Mouse (Mus musculus): ENCODE measurements around the gene Ano8. TPM values are rescaled to one million over a fixed set of nuclear protein-coding genes. Genes with fewer than 3 reads are reported as not detected.

Ano8 gene
- 1.2 TPM for polyA plus RNA-seq (2014; fragmentation: Illumina TruSeq; extraction: RNeasy Lipid Tissue Mini Kit (QIAGEN cat#74804); ENCODE audit: low replicate concordance)

DNA sequence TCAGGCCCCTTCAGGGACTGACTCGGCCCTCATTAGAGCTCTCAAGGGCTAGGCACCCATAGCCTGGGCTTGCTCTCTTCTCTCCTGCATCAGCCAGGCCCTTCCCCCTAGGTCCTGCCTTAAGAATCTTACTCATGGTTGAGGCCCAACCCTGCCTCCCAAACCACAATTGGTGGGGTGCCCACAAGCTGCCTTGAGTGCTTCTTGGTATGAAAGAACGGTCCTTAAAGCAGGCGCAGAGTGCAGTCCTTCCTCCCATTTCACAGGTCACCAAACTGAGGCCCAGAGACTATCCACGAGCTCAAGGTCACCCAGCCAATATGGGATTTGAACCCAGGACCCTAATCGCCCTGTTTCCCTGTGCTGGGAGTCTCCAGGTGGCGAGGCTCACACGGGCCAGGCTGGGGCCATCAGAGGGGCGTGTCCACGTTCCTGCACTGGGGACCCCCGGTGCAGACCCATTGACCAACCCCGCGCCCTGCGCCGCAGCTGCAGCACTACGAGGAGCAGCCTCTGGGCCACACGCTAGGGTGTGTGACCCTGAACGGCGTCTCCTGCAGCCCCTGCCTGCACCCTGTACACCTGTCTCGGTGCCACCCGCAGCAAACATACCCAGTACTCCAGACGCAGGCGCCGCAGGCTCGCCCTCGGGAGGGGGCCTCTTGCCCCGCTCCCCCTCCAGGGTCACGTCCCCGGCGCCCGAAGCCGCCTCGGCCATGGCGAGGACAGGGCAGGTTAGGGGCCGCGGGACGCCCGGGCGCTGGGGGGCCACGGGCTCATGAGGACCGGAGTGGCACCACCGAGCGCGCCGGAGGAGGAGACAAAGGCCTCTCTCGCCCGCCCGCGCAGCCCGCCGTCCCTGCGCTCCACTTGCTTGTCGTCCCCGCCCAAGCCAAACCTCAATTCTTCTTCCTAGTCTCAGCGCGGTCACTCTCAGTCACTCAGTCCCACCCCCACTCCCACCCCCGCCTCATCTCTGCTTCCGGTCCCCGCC is at the start of gene Ano8:
TSS of gene Ano8 (minus strand) at position 822 of the 994 bp plus-strand sequence.

DNA sequence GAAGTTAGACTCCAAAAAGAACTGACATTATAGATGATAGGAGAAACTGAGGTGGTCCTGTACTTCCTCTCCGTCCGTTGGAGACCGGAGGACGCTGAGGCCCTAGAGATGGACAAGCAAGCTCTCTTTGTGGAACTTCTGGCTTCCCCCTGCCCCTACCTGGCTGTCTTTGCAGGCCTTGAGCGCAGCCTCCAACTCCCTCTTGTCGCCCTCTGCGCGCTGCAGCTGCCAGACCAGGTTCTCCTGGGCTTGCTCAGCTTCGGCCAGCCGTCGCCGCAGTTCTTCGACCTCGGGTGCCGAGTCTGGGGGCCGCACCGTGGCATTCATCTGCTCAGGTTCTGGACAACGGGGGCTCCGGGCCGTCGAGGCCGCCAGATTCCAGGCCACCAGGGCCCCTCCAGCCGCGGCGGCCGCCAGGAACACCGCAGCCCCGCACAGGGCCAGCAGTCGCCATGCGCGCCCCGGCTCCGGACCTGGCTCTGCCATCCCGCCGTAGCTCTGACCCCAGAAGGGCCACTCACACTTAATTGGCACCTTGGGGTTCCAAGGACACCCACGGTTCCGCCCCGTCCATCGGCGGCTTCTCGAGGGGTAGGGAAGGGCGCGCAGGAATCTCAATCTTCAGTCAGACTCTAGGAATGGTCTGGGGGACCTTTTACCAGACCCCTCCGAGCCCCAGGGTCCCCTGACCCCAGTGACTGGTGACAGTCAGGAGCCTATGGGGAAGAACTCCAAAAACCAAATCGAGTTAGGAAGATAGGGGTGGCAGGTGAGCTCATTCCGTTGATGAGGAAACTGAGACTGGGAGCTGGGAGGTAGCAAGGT is 39.7 kb upstream of the Ano8 start, which contains the start of gene Ccdc194:
TSS of gene Ccdc194 (minus strand) at position 486 of the 825 bp plus-strand sequence.

DNA sequence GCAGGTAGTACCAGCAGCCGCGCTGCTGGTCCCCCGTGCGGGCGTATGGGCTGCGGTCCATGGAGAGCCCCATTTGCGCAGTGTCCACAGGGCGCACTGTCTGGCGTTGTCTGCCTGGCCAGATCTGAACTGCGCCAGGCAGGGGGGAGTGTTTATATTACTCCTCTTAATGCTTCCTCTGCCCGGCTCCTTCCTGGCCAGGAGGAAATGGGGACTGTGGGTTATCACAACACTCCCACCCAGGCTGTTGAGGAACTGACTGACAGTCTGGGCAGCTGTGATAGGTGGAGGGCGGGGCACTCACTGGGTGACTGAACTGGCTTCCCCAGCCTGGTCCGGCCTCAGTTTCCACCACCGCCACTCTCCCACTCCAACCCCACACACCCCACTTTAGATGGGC is 25.9 kb upstream of the Ano8 start, which contains the start of gene Plvap:
TSS of gene Plvap (minus strand) at position 109 of the 400 bp plus-strand sequence.

DNA sequence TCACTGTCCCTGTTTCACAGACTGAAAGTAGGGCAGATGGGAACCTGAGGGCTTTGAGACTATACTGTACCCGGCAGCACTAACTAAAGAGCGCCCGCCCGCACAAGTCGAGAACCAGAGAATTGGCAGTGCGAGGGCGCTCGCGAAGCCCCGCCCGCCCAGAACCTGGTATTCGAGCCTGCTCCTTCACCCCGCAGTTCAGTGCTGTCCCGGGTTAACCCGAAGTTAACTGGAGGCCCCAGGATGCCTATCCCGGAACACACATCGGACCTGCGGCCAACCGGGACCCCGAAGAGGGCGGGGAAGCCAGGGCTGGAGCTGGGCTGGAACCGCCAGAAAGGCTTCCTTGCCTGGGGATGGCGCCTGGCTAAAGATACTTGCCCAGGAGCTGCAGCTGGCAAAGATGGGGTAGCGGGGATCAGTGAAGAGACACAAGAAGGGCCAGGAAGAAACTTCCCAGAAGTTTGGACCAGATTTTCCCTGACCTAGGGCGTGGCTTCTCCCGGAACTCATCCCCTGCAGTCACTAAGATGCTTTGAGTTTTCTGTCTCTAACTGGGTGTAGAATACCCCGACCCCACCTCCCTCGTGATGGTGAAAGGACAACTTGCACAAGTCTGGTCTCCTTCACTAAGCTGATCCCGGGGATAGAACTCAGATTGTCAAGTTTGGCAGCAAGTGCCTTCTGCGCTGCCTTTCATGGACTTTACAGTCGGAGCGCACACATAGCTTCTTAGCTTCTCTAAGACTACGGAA is 2.1 kb upstream of the Ano8 start, which contains the start of gene Gtpbp3:
TSS of gene Gtpbp3 (plus strand) at position 413 of the 755 bp plus-strand sequence.

DNA sequence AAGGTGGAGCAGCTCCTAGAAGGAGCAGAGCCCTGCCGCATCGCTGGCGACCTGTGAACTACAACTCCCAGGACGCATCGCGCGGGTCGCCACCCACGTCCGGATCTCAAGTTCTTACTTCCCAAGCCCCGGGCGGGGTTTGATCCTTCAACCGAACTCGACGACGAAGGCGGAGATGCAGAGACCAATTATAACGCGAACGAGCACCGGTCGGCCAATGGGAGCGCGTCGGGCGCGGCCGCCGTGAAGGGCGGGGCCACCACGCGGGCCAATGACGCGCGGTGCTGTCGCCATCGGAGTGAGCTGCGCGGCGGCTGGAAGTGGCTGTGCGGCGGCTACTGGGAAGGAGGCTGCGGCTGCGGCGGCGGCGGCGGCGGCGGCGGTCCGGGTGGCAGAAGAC is 16.8 kb downstream of the Ano8 start, which contains the start of gene Dda1:
TSS of gene Dda1 (plus strand) at position 284 of the 400 bp plus-strand sequence.

DNA sequence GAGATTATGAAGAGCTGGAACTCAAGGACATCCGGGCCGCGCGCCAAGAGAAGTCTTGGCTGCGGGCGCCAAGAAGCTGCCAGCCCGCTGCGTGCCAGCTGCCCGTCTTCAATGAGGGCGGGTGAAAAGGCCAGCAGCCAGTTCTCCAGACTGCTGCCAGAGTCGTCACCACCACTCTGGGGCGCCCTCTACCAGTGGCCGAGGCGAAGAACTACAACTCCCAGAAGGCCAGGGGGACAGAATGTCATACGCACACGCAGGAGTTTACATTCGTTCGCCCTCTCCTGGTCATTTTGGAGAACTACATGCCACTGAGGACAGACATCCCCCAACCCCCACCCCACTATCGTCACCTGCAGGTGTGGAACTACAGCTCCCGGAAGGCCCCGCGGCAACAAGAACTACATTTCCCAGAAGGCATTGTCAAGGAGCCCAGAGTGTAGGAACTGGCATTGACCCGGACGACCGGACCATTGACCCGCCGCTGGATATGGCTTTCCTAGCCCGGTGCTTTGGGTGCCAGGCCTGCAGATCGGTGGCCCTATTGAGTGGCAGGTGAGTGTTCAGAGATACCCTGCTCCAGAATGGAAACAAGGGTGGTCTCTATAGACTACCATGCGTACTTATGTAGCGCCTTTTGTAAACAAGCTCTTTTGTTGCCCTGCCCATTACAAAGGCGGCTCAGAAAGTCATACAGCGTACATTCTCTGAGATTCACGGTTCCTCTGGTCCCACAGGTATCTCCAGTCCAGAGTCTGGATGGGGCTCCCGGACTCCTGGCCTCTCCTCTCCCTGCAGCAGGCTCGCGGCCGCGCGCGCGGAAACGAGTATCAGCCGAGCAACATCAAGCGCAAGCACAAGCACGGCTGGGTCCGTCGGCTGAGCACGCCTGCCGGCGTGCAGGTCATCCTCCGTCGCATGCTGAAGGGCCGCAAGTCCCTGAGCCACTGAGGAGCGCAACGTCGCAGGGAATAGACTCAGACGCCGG is 21.0 kb downstream of the Ano8 start, which contains the start of gene Mrpl34:
TSS of gene Mrpl34 (plus strand) at position 447 of the 988 bp plus-strand sequence.

GRCm38 (mm10) chr8:71463188-71464033 is 22.4 kb downstream of the Ano8 start, which contains the start of gene Abhd8:
Gene Abhd8 (minus strand): TSS chr8:71463655.

Other genes with a start within 250 kb of the Ano8 start
- 1.4 TPM for gene Myo9b, start 213.2 kb downstream of the Ano8 start, polyA plus RNA-seq (2014; fragmentation: Illumina TruSeq; extraction: RNeasy Lipid Tissue Mini Kit (QIAGEN cat#74804); ENCODE audit: low replicate concordance)
- 1.0 TPM for gene Haus8, start 213.0 kb downstream of the Ano8 start, polyA plus RNA-seq (2014; fragmentation: Illumina TruSeq; extraction: RNeasy Lipid Tissue Mini Kit (QIAGEN cat#74804); ENCODE audit: low replicate concordance)
- gene Use1, start 119.1 kb downstream of the Ano8 start, polyA plus RNA-seq (2014; fragmentation: Illumina TruSeq; extraction: RNeasy Lipid Tissue Mini Kit (QIAGEN cat#74804); ENCODE audit: low replicate concordance) = 0.78 TPM
- 1.7 TPM for gene Ocel1, start 114.7 kb downstream of the Ano8 start, polyA plus RNA-seq (2014; fragmentation: Illumina TruSeq; extraction: RNeasy Lipid Tissue Mini Kit (QIAGEN cat#74804); ENCODE audit: low replicate concordance)
- gene Nr2f6, start 104.0 kb downstream of the Ano8 start, polyA plus RNA-seq (2014; fragmentation: Illumina TruSeq; extraction: RNeasy Lipid Tissue Mini Kit (QIAGEN cat#74804); ENCODE audit: low replicate concordance) = 1.4 TPM
- 0.63 TPM for gene Ushbp1, start 90.2 kb downstream of the Ano8 start, polyA plus RNA-seq (2014; fragmentation: Illumina TruSeq; extraction: RNeasy Lipid Tissue Mini Kit (QIAGEN cat#74804); ENCODE audit: low replicate concordance)
- gene Babam1, start 89.1 kb downstream of the Ano8 start, polyA plus RNA-seq (2014; fragmentation: Illumina TruSeq; extraction: RNeasy Lipid Tissue Mini Kit (QIAGEN cat#74804); ENCODE audit: low replicate concordance) = 8.0 TPM
- gene Ankle1, start 80.0 kb downstream of the Ano8 start, polyA plus RNA-seq (2014; fragmentation: Illumina TruSeq; extraction: RNeasy Lipid Tissue Mini Kit (QIAGEN cat#74804); ENCODE audit: low replicate concordance) = 2.5 TPM
- gene Abhd8, start 22.3 kb downstream of the Ano8 start, polyA plus RNA-seq (2014; fragmentation: Illumina TruSeq; extraction: RNeasy Lipid Tissue Mini Kit (QIAGEN cat#74804); ENCODE audit: low replicate concordance) = not detected
- 9.5 TPM for gene Mrpl34, start 21.0 kb downstream of the Ano8 start, polyA plus RNA-seq (2014; fragmentation: Illumina TruSeq; extraction: RNeasy Lipid Tissue Mini Kit (QIAGEN cat#74804); ENCODE audit: low replicate concordance)
- 2.4 TPM for gene Dda1, start 16.8 kb downstream of the Ano8 start, polyA plus RNA-seq (2014; fragmentation: Illumina TruSeq; extraction: RNeasy Lipid Tissue Mini Kit (QIAGEN cat#74804); ENCODE audit: low replicate concordance)
- gene Gtpbp3, start 2.1 kb upstream of the Ano8 start, polyA plus RNA-seq (2014; fragmentation: Illumina TruSeq; extraction: RNeasy Lipid Tissue Mini Kit (QIAGEN cat#74804); ENCODE audit: low replicate concordance) = 1.7 TPM
- gene Plvap, start 25.8 kb upstream of the Ano8 start, polyA plus RNA-seq (2014; fragmentation: Illumina TruSeq; extraction: RNeasy Lipid Tissue Mini Kit (QIAGEN cat#74804); ENCODE audit: low replicate concordance) = 1.4 TPM
- not detected for gene Ccdc194, start 39.7 kb upstream of the Ano8 start, polyA plus RNA-seq (2014; fragmentation: Illumina TruSeq; extraction: RNeasy Lipid Tissue Mini Kit (QIAGEN cat#74804); ENCODE audit: low replicate concordance)
- 0.82 TPM for gene Bst2, start 51.5 kb upstream of the Ano8 start, polyA plus RNA-seq (2014; fragmentation: Illumina TruSeq; extraction: RNeasy Lipid Tissue Mini Kit (QIAGEN cat#74804); ENCODE audit: low replicate concordance)
- gene Mvb12a, start 57.0 kb upstream of the Ano8 start, polyA plus RNA-seq (2014; fragmentation: Illumina TruSeq; extraction: RNeasy Lipid Tissue Mini Kit (QIAGEN cat#74804); ENCODE audit: low replicate concordance) = 2.9 TPM
- not detected for gene Tmem221, start 72.9 kb upstream of the Ano8 start, polyA plus RNA-seq (2014; fragmentation: Illumina TruSeq; extraction: RNeasy Lipid Tissue Mini Kit (QIAGEN cat#74804); ENCODE audit: low replicate concordance)
- gene Nxnl1, start 80.6 kb upstream of the Ano8 start, polyA plus RNA-seq (2014; fragmentation: Illumina TruSeq; extraction: RNeasy Lipid Tissue Mini Kit (QIAGEN cat#74804); ENCODE audit: low replicate concordance) = not detected
- 0.41 TPM for gene Slc27a1, start 82.9 kb upstream of the Ano8 start, polyA plus RNA-seq (2014; fragmentation: Illumina TruSeq; extraction: RNeasy Lipid Tissue Mini Kit (QIAGEN cat#74804); ENCODE audit: low replicate concordance)
- 0.59 TPM for gene Pgls, start 106.2 kb upstream of the Ano8 start, polyA plus RNA-seq (2014; fragmentation: Illumina TruSeq; extraction: RNeasy Lipid Tissue Mini Kit (QIAGEN cat#74804); ENCODE audit: low replicate concordance)
- gene Fam129c, start 111.7 kb upstream of the Ano8 start, polyA plus RNA-seq (2014; fragmentation: Illumina TruSeq; extraction: RNeasy Lipid Tissue Mini Kit (QIAGEN cat#74804); ENCODE audit: low replicate concordance) = 1.0 TPM
- 26.0 TPM for gene Colgalt1, start 125.0 kb upstream of the Ano8 start, polyA plus RNA-seq (2014; fragmentation: Illumina TruSeq; extraction: RNeasy Lipid Tissue Mini Kit (QIAGEN cat#74804); ENCODE audit: low replicate concordance)
- 0.04 TPM for gene Unc13a, start 185.8 kb upstream of the Ano8 start, polyA plus RNA-seq (2014; fragmentation: Illumina TruSeq; extraction: RNeasy Lipid Tissue Mini Kit (QIAGEN cat#74804); ENCODE audit: low replicate concordance)
- not detected for gene Jak3, start 190.3 kb upstream of the Ano8 start, polyA plus RNA-seq (2014; fragmentation: Illumina TruSeq; extraction: RNeasy Lipid Tissue Mini Kit (QIAGEN cat#74804); ENCODE audit: low replicate concordance)
- not detected for gene Insl3, start 203.3 kb upstream of the Ano8 start, polyA plus RNA-seq (2014; fragmentation: Illumina TruSeq; extraction: RNeasy Lipid Tissue Mini Kit (QIAGEN cat#74804); ENCODE audit: low replicate concordance)
- 119 TPM for gene B3gnt3, start 215.8 kb upstream of the Ano8 start, polyA plus RNA-seq (2014; fragmentation: Illumina TruSeq; extraction: RNeasy Lipid Tissue Mini Kit (QIAGEN cat#74804); ENCODE audit: low replicate concordance)
- not detected for gene Fcho1, start 239.8 kb upstream of the Ano8 start, polyA plus RNA-seq (2014; fragmentation: Illumina TruSeq; extraction: RNeasy Lipid Tissue Mini Kit (QIAGEN cat#74804); ENCODE audit: low replicate concordance)